Mouse (Mus musculus) gastrocnemius, adult 18-20 months (tissue): ENCODE measurements around the gene Shprh. TPM values are rescaled to one million over a fixed set of nuclear protein-coding genes. Genes with fewer than 3 reads are reported as not detected.
"Not testable (repeated sequence)": the region's sequence is repeated elsewhere in the genome, so short reads cannot be mapped to it uniquely, and the experiment has no call there.

Experiments used
- DNase-seq: peaks from one replicate; pipeline ENCODE4 v3.0.0; 2021; ENCODE audit warnings: low spot score
- total RNA-seq, 2 experiments: library from RNA; stranded (reverse); gene quantifications; 2 replicates each; pipeline ENCODE4 v1.2.3; 2021

Gene Shprh
- total RNA-seq, 2 experiments from 2014 or later = 7.1 to 8.5 TPM

DNA sequence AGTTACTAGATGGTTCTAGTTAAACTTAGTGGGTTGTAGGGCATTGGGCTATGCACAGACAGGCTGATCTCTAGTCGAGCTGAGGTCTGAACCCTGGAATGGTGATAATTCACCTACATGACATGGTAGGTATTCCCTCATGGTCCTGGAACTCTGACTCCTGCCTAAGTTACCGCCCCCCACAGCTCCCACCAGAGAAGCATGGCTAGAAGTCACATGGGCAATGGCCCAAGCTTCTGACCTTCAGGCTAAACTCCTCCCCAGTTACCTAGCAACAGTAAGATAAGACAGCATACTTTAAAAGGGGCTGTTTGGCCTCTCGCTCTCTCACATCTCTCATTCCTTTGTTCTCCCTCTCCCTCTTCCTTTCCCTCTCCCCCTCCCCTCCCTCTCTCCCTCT, 93.8 kb downstream of the Shprh start:
- DNase-seq = not testable (repeated sequence)

DNA sequence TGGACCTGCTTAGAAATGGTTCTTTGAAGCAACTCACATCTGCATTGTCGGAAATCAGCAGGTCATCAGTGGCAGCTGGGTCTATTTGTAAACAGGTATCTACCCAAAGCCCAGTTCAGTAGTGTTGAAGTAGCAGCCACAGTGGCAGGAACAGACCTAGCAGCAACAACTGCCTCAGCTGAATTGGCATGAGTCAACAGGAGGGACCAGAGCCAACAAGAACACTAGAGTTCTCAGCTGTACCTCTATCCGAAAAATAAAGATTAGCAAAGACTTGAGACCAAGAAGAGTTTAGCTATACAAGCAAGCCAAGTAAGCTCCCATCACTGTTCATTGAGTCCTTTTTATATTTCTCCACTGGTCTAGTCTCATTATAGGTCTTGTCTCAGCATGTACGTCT, 99.0 kb downstream of the Shprh start:
- no peak for DNase-seq

DNA sequence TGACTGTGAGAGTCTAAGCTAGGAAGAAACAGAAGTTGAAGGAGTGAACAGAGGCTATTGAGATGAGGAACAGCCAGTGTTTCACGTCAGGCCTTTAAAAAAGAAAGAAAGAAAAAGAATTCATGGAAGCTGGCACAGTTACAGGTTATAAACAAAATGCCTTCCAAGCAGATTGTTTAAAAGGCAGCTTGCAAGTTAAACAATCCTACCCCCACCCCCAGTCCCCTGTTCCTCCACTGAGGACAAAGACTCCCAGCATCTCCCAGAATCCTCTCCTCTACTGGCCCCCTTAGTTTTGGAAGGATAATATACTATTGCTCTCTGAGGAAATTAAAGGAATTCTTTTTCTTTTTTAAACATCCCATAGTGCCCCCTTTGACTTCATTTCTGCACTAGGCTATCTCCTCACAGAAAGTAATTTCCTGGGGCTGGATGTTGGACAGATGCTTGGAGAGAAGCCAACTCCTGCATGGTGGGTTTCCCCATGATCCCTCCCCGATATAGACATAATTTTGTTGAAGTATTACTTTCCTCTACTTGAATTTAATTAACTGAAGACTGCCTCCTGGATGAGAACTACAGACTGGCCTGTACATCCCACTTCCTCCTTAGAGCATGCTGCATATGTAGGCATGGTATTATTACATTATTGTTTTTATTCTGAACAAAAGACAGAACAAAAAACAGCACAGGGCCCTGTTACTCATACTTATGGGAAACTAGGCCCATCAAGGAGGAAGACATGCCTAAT, 101.2 kb downstream of the Shprh start:
- DNase-seq = no peak

DNA sequence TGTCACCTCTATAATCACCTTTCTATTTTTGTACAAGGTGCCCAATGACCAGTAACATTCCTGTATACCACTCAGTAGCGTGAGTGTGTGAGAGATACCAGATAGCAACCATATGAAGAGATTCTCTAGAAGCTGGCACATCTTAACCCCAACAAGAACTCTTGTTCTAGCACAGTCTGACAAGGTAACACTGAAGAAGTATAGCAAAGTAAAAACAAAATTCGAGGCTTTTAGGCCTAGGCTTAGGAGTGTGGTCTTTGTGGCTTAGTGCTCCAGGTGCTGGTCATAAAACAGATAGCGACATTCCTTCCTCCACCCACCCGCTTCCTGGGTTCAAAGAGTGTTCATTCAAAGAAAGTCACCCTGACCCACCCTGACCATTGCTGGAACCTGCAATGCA, 104.4 kb downstream of the Shprh start:
- not testable (repeated sequence) for DNase-seq

GRCm38 (mm10) chr10:11260119-11260518, 110.9 kb downstream of the Shprh start:
- DNase-seq = no peak

DNA sequence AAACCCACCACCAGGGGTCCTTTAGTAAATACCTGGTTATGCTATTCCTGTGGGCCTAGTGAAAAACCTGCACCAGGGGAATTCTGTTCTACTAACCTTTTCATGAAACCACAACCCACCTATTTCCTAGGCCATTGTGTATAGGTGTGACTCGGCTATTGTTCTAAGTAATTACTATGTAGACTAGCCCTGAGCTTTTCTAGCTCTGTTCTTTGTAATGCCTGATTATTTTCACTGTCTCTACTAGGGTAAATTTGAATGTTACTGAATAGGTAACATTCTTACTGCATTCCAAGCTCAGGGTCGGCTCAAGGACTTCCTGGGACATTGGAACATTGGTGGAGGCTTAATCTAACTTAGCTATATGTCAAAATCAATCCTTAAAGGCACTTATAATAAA, 113.1 kb downstream of the Shprh start:
- not testable (repeated sequence) for DNase-seq

DNA sequence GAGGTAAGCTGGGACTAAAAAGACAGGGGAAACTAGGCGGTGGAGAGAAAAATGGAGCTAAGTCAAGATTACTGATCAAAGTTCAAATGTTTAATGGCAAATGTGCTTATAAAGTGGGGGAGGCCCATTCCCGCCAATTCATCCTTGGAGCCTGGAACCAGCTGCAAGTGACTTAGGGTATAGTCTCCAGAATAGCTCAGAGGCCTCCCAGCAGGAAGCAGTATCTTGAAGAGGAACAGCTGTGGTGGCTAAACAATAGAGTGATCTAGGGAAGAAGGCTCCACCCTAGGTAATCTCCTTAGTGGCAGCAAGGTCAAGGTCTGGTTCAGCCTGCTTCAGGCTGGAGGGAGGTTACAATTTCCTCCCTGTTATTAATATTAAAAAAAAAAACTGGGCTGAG, 114.6 kb downstream of the Shprh start:
- not testable (repeated sequence) for DNase-seq

Other genes starting within 250 kb of the Shprh start
- gene Grm1, start 67.1 kb upstream of the Shprh start, total RNA-seq = under 1 TPM; 0.16 to 0.47 TPM
- 10 to 100 TPM; 13.4 to 18.0 TPM for gene Fbxo30, start 131.9 kb downstream of the Shprh start, total RNA-seq
- gene Epm2a, start 194.0 kb downstream of the Shprh start, total RNA-seq = 10 to 100 TPM; 96.2 to 97.8 TPM